In the genomic region with DNA sequence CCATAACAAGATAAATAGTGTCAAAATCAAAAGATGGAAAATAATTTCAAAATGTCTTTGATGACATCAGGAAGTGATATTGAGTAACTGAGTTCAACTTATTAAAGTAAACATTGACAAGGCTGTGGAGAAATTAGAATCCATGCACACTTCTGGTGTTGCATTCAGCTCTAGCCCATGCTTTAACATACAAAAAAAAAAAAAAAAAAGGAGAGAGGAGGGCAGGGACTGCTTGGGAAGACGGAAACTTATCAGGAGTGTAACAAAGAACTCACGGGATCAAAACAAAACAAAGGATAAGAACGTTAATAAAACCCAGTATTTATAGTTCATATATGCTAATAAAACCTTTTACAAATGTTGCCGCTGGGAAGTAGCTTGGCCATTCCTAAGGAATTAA, we compare ENCODE assay signal across 8 mouse cellular contexts. TPM values are rescaled to one million over a fixed set of nuclear protein-coding genes. Genes with fewer than 3 reads are reported as not detected.
DNase-seq lines count a peak whose midpoint lies in the region; ATAC-seq and TF ChIP-seq lines count a peak whose summit lies in the region.

No protein-coding gene starts in this region.

- H3K27ac ChIP-seq in hindbrain, embryonic 10.5 days, result no peak overlapping the region
- H3K27ac ChIP-seq in hindbrain, embryonic 12.5 days, result no peak overlapping the region
- peak overlapping the region; percentile 98; the same call in 1 of the 2 replicates for H3K27ac ChIP-seq in embryonic facial prominence, embryonic 15.5 days (replicated peaks)
- peak overlapping the region; percentile 98; the same call in 1 of the 2 replicates for H3K27ac ChIP-seq in limb, embryonic 14.5 days (replicated peaks; ENCODE audit: low read depth, low read length)

- no peaks in the 10 kb centered on the region for H3K9me3 ChIP-seq in hindbrain, embryonic 10.5 days
- H3K9me3 ChIP-seq in hindbrain, embryonic 12.5 days (replicated peaks), result no peaks in the 10 kb centered on the region
- no peaks in the 10 kb centered on the region for H3K9me3 ChIP-seq in embryonic facial prominence, embryonic 15.5 days (replicated peaks)
- no peaks in the 10 kb centered on the region for H3K9me3 ChIP-seq in limb, embryonic 14.5 days (ENCODE audit: control insufficient read depth, low read length)

- ATAC-seq in hindbrain, embryonic 12.5 days (ENCODE audit: low FRiP score), result no peak
- ATAC-seq in embryonic facial prominence, embryonic 15.5 days (ENCODE audit: insufficient number of reproducible peaks, low FRiP score, low TSS enrichment, low read depth), result no peak
- no peak for ATAC-seq in limb, embryonic 14.5 days (ENCODE audit: low FRiP score, low read depth)
- no peak for ATAC-seq in megakaryocyte-erythroid progenitor cell, adult 5-6 weeks (replicated peaks; ENCODE audit: low FRiP score, low TSS enrichment, poor library complexity, severe bottlenecking)

- H3K4me2 ChIP-seq in hindbrain, embryonic 12.5 days (replicated peaks), result no peak overlapping the region
- peak overlapping the region; percentile 69; the same call in 1 of the 2 replicates for H3K4me2 ChIP-seq in embryonic facial prominence, embryonic 15.5 days (replicated peaks)
- peak overlapping the region; percentile 77 for H3K4me2 ChIP-seq in limb, embryonic 14.5 days (replicated peaks; ENCODE audit: low read depth, low read length, severe bottlenecking)

- H3K9ac ChIP-seq in hindbrain, embryonic 12.5 days, result no peak overlapping the region
- no peak overlapping the region for H3K9ac ChIP-seq in embryonic facial prominence, embryonic 15.5 days
- 0 out of 2 replicates have a peak overlapping the region, but pooled peaks have one; percentile 75 for H3K9ac ChIP-seq in limb, embryonic 14.5 days (ENCODE audit: low read depth, low read length, severe bottlenecking)

- no peak for TF ChIP-seq POLR2A in limb, embryonic 14.5 days (IDR thresholded peaks at IDR 0.05; ENCODE audit: borderline replicate concordance, extremely low read depth, insufficient read depth, insufficient read length)

- DNase-seq in hindbrain, embryonic 10.5 days (ENCODE audit: low spot score), result no peak
- peak; percentile 30 for DNase-seq in 416B (ENCODE audit: low read depth)
- no peak for DNase-seq in limb, embryonic 14.5 days (ENCODE audit: low spot score)
- no peak for DNase-seq in thymus, postnatal 36 days
- DNase-seq in right cerebral cortex, postnatal 25 days, result no peak

- H3K4me3 ChIP-seq in hindbrain, embryonic 10.5 days, result peak overlapping the region; percentile 86
- no peak overlapping the region for H3K4me3 ChIP-seq in hindbrain, embryonic 12.5 days
- peak overlapping the region; percentile 83; the same call in 1 of the 2 replicates for H3K4me3 ChIP-seq in embryonic facial prominence, embryonic 15.5 days (replicated peaks)
- no peak overlapping the region; the same call in 1 of the 2 replicates for H3K4me3 ChIP-seq in limb, embryonic 14.5 days (replicated peaks; ENCODE audit: low read length)

- H3K36me3 ChIP-seq in hindbrain, embryonic 10.5 days, result peaks cover 10% of the 10 kb centered on the region
- peaks cover 8% of the 10 kb centered on the region for H3K36me3 ChIP-seq in hindbrain, embryonic 12.5 days
- peaks cover 6% of the 10 kb centered on the region; the same call in 1 of the 2 replicates for H3K36me3 ChIP-seq in embryonic facial prominence, embryonic 15.5 days
- H3K36me3 ChIP-seq in limb, embryonic 14.5 days (ENCODE audit: control insufficient read depth, insufficient read depth, low read length), result peaks cover 9% of the 10 kb centered on the region

- 70% methylated on average over 4 of the region's 4 CpGs for WGBS in hindbrain, embryonic 10.5 days
- WGBS in hindbrain, embryonic 12.5 days, result 59% methylated on average over 4 of the region's 4 CpGs
- 46% methylated on average over 4 of the region's 4 CpGs for WGBS in embryonic facial prominence, embryonic 15.5 days
- WGBS in limb, embryonic 14.5 days, result 37% methylated on average over 4 of the region's 4 CpGs

- H3K27me3 ChIP-seq in hindbrain, embryonic 10.5 days (ENCODE audit: insufficient read depth, poor library complexity, severe bottlenecking), result no peaks in the 10 kb centered on the region
- no peaks in the 10 kb centered on the region for H3K27me3 ChIP-seq in hindbrain, embryonic 12.5 days
- H3K27me3 ChIP-seq in embryonic facial prominence, embryonic 15.5 days, result no peaks in the 10 kb centered on the region
- H3K27me3 ChIP-seq in limb, embryonic 14.5 days (ENCODE audit: control insufficient read depth, insufficient read depth, low read length), result no peaks in the 10 kb centered on the region

- H3K4me1 ChIP-seq in hindbrain, embryonic 10.5 days (replicated peaks), result peaks cover 25% of the 10 kb centered on the region
- peaks cover 18% of the 10 kb centered on the region for H3K4me1 ChIP-seq in hindbrain, embryonic 12.5 days
- peaks cover 21% of the 10 kb centered on the region for H3K4me1 ChIP-seq in embryonic facial prominence, embryonic 15.5 days
- peaks cover 10% of the 10 kb centered on the region for H3K4me1 ChIP-seq in limb, embryonic 14.5 days (ENCODE audit: control insufficient read depth, insufficient read depth, low read length)

RNA-seq across cellular contexts. Expression of a gene that starts 2.3 kb away (rescaled TPM):
- polyA plus RNA-seq in hindbrain, embryonic 10.5 days (2016; fragmentation: Nextera tagmentation; extraction: Ambion mirVana), result 18.4 and 24.2 TPM in 2 replicates
- 32.4 and 36.9 TPM in 2 replicates for polyA plus RNA-seq in hindbrain, embryonic 12.5 days (2016; fragmentation: Nextera tagmentation; extraction: Ambion mirVana)
- polyA plus RNA-seq in embryonic facial prominence, embryonic 15.5 days (2015; fragmentation: Nextera tagmentation; extraction: Ambion mirVana), result 22.1 and 28.7 TPM in 2 replicates
- 61.9 and 78.3 TPM in 2 replicates for polyA plus RNA-seq in limb, embryonic 14.5 days (2012; rRNA removed)
- polyA plus RNA-seq in limb, embryonic 14.5 days (2014; fragmentation: Nextera tagmentation; extraction: Ambion mirVana), result 27.7 and 32.2 TPM in 2 replicates
- total RNA-seq in megakaryocyte-erythroid progenitor cell, adult 5-6 weeks (2014; fragmentation: Nextera tagmentation), result 13.6 and 29.9 TPM in 2 replicates
- total RNA-seq in megakaryocyte-erythroid progenitor cell, adult 5-6 weeks (2017), result 12.1 and 23.3 TPM in 2 replicates

RNA-seq across cellular contexts. Expression of a gene that starts 18.4 kb away (rescaled TPM):
- 64.0 and 67.6 TPM in 2 replicates for polyA plus RNA-seq in hindbrain, embryonic 10.5 days (2016; fragmentation: Nextera tagmentation; extraction: Ambion mirVana)
- 66.8 and 68.5 TPM in 2 replicates for polyA plus RNA-seq in hindbrain, embryonic 12.5 days (2016; fragmentation: Nextera tagmentation; extraction: Ambion mirVana)
- polyA plus RNA-seq in embryonic facial prominence, embryonic 15.5 days (2015; fragmentation: Nextera tagmentation; extraction: Ambion mirVana), result 90.0 and 100.0 TPM in 2 replicates
- polyA plus RNA-seq in limb, embryonic 14.5 days (2012; rRNA removed), result 115 and 152 TPM in 2 replicates
- polyA plus RNA-seq in limb, embryonic 14.5 days (2014; fragmentation: Nextera tagmentation; extraction: Ambion mirVana), result 80.7 and 81.8 TPM in 2 replicates
- total RNA-seq in megakaryocyte-erythroid progenitor cell, adult 5-6 weeks (2014; fragmentation: Nextera tagmentation), result 24.2 and 42.1 TPM in 2 replicates
- total RNA-seq in megakaryocyte-erythroid progenitor cell, adult 5-6 weeks (2017), result 14.1 and 18.1 TPM in 2 replicates

RNA-seq across cellular contexts. Expression of a gene that starts 21.4 kb away (rescaled TPM):
- 405 and 407 TPM in 2 replicates for polyA plus RNA-seq in hindbrain, embryonic 10.5 days (2016; fragmentation: Nextera tagmentation; extraction: Ambion mirVana)
- 256 and 303 TPM in 2 replicates for polyA plus RNA-seq in hindbrain, embryonic 12.5 days (2016; fragmentation: Nextera tagmentation; extraction: Ambion mirVana)
- polyA plus RNA-seq in embryonic facial prominence, embryonic 15.5 days (2015; fragmentation: Nextera tagmentation; extraction: Ambion mirVana), result 482 and 502 TPM in 2 replicates
- polyA plus RNA-seq in limb, embryonic 14.5 days (2012; rRNA removed), result 364 and 388 TPM in 2 replicates
- polyA plus RNA-seq in limb, embryonic 14.5 days (2014; fragmentation: Nextera tagmentation; extraction: Ambion mirVana), result 502 and 567 TPM in 2 replicates
- total RNA-seq in megakaryocyte-erythroid progenitor cell, adult 5-6 weeks (2014; fragmentation: Nextera tagmentation), result 270 and 300 TPM in 2 replicates
- total RNA-seq in megakaryocyte-erythroid progenitor cell, adult 5-6 weeks (2017), result 278 and 305 TPM in 2 replicates

RNA-seq across cellular contexts. Expression of a gene that starts 27.0 kb away (rescaled TPM):
- polyA plus RNA-seq in hindbrain, embryonic 10.5 days (2016; fragmentation: Nextera tagmentation; extraction: Ambion mirVana), result 85.1 and 87.4 TPM in 2 replicates
- polyA plus RNA-seq in hindbrain, embryonic 12.5 days (2016; fragmentation: Nextera tagmentation; extraction: Ambion mirVana), result 121 and 122 TPM in 2 replicates
- 244 and 254 TPM in 2 replicates for polyA plus RNA-seq in embryonic facial prominence, embryonic 15.5 days (2015; fragmentation: Nextera tagmentation; extraction: Ambion mirVana)
- 222 and 268 TPM in 2 replicates for polyA plus RNA-seq in limb, embryonic 14.5 days (2012; rRNA removed)
- 191 and 204 TPM in 2 replicates for polyA plus RNA-seq in limb, embryonic 14.5 days (2014; fragmentation: Nextera tagmentation; extraction: Ambion mirVana)
- 13.5 and 18.9 TPM in 2 replicates for total RNA-seq in megakaryocyte-erythroid progenitor cell, adult 5-6 weeks (2014; fragmentation: Nextera tagmentation)
- 5.7 and 10.3 TPM in 2 replicates for total RNA-seq in megakaryocyte-erythroid progenitor cell, adult 5-6 weeks (2017)

RNA-seq across cellular contexts. Expression of a gene that starts 35.0 kb away (rescaled TPM):
- 7.2 and 8.0 TPM in 2 replicates for polyA plus RNA-seq in hindbrain, embryonic 10.5 days (2016; fragmentation: Nextera tagmentation; extraction: Ambion mirVana)
- 5.6 and 7.1 TPM in 2 replicates for polyA plus RNA-seq in hindbrain, embryonic 12.5 days (2016; fragmentation: Nextera tagmentation; extraction: Ambion mirVana)
- 23.8 and 25.6 TPM in 2 replicates for polyA plus RNA-seq in embryonic facial prominence, embryonic 15.5 days (2015; fragmentation: Nextera tagmentation; extraction: Ambion mirVana)
- 29.5 and 37.8 TPM in 2 replicates for polyA plus RNA-seq in limb, embryonic 14.5 days (2012; rRNA removed)
- 29.7 and 31.3 TPM in 2 replicates for polyA plus RNA-seq in limb, embryonic 14.5 days (2014; fragmentation: Nextera tagmentation; extraction: Ambion mirVana)
- 80.4 and 113 TPM in 2 replicates for total RNA-seq in megakaryocyte-erythroid progenitor cell, adult 5-6 weeks (2014; fragmentation: Nextera tagmentation)
- total RNA-seq in megakaryocyte-erythroid progenitor cell, adult 5-6 weeks (2017), result 64.4 and 90.0 TPM in 2 replicates

Comparison
In these comparisons a context has a peak if more than half of its experiments do, and no peak if none do; other contexts are left out.
1. H3K4me3 ChIP-seq: peak in hindbrain, embryonic 10.5 days (single experiment) and embryonic facial prominence, embryonic 15.5 days (single experiment); none in hindbrain, embryonic 12.5 days (single experiment) and limb, embryonic 14.5 days (single experiment).
2. H3K27ac ChIP-seq: peak in embryonic facial prominence, embryonic 15.5 days (single experiment) and limb, embryonic 14.5 days (single experiment); none in hindbrain, embryonic 10.5 days (single experiment) and hindbrain, embryonic 12.5 days (single experiment).